Mouse (Mus musculus) cerebellum, adult 2 months (tissue): Measurements from ENCODE around the gene Nipsnap2.

Experiments used
- CTCF ChIP-seq: fragments of 200-500 bp; IDR thresholded peaks from 2 replicates; pipeline ENCODE4 v1.5.1; 2011; ENCODE audit warnings: low read depth, mild to moderate bottlenecking, control low read depth, low read length, moderate library complexity, borderline replicate concordance; ENCODE audit not compliant: insufficient read depth
- POLR2A ChIP-seq: fragments of 200-500 bp; IDR thresholded peaks from 2 replicates; pipeline ENCODE4 v1.6.1; 2011; ENCODE audit warnings: low read length, control low read depth, borderline replicate concordance; ENCODE audit not compliant: insufficient read depth

DNA sequence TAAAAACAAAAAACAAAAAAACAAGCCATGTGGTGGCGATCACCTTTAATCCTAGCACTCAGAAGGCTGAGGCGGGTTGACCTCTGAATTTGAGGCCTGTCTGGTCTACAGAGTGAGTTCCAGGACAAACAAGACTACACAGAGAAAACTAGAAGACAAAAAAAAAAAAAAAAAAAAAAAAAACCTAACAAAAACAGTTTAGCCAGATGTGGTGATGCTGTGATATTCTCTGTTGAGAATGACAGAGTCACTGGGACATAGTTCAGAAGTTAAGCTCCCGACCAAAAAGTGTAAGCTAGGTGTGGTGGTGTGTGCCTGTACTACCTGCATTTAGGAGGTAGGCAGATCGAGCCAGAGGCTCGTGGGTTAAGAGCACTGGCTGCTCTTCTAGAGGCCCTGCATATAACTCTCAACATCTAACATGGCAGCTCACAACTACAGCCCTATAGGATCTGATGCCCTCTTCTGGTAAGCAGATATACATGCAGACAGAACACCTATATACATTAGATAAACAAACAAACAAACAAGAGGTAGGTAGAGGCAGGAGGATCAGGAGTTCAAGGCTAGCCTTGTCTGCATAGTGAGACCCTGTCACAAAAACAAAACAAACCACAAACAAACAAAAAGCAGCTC, 60.5 kb downstream of the Nipsnap2 start:
- TF ChIP-seq CTCF: no peak
- no peak for TF ChIP-seq POLR2A
